Mouse (Mus musculus) neutrophil, adult 59 days (primary cell): ENCODE results near the gene Th. TPM values are rescaled to one million over a fixed set of nuclear protein-coding genes. Genes with fewer than 3 reads are reported as not detected.

Experiments
- total RNA-seq, 2 experiments: library from RNA; stranded (reverse); gene quantifications; 1 replicate in 1 of 2; 2 replicates in 1 of 2; pipeline ENCODE4 v1.2.4; 2023

The Th gene
- total RNA-seq = under 1 TPM in 1 of 2 experiments, not detected in 1; 0.36 TPM

GRCm38 (mm10) chr7:142931028-142931427, at the start of gene Th:
Gene Th (minus strand): TSS chr7:142931128.

GRCm38 (mm10) chr7:142968809-142969511, 38.0 kb upstream of the Th start, which contains the start of gene Ascl2:
Gene Ascl2 (minus strand): TSS chr7:142969264.

Other genes starting within 250 kb of the Th start
- not detected for gene Ins2, start 187.7 kb downstream of the Th start, total RNA-seq
- gene Ascl2, start 38.1 kb upstream of the Th start, total RNA-seq = 1 to 10 TPM; 3.8 to 4.0 TPM
- gene Tspan32, start 73.9 kb upstream of the Th start, total RNA-seq = 10 to 100 TPM; 55.9 to 63.9 TPM
- gene Cd81, start 121.6 kb upstream of the Th start, total RNA-seq = 10 to 100 TPM; 46.7 to 55.6 TPM
- 10 to 100 TPM; 14.1 to 19.1 TPM for gene Tssc4, start 138.1 kb upstream of the Th start, total RNA-seq
- gene Trpm5, start 163.5 kb upstream of the Th start, total RNA-seq = under 1 TPM; 0.09 TPM
- gene Kcnq1, start 175.2 kb upstream of the Th start, total RNA-seq = not detected